Mouse (Mus musculus) CH12.LX (cell line): Measurements from ENCODE around the gene Cuedc1.

ENCODE experiments used
- CTCF ChIP-seq, 2 experiments: IDR thresholded peaks in 1 of 2; conservative IDR thresholded peaks in 1 of 2; 2 replicates each; pipeline ENCODE4 v1.5.1; 2011 to 2012; ENCODE audit warnings: low read depth in 2 of 2, low read length in 2 of 2, improper control_type of control experiment in 1 of 2, inconsistent platforms in 1 of 2, mild to moderate bottlenecking in 1 of 2, moderate library complexity in 1 of 2
- E2F4 ChIP-seq: IDR thresholded peaks from 2 replicates; pipeline ENCODE4 v1.6.1; 2011; ENCODE audit warnings: low read depth, low read length, improper control_type of control experiment; ENCODE audit not compliant: insufficient replicate concordance
- JUND ChIP-seq: conservative IDR thresholded peaks from 2 replicates; pipeline ENCODE4 v1.6.1; 2011; ENCODE audit warnings: low read depth, low read length, improper control_type of control experiment
- POLR2A ChIP-seq: IDR thresholded peaks from 2 replicates; pipeline ENCODE4 v1.6.1; 2011; ENCODE audit warnings: low read depth, mild to moderate bottlenecking, improper control_type of control experiment, low read length

GRCm38 (mm10) chr11:88123021-88123420 is 25.2 kb downstream of the Cuedc1 start:
- TF ChIP-seq JUND, result no peak
- no peak for TF ChIP-seq POLR2A
- no peak for TF ChIP-seq E2F4
- TF ChIP-seq CTCF (conservative IDR thresholded peaks at IDR 0.05 in 1 of 2, IDR thresholded peaks at IDR 0.05 in 1 of 2; ENCODE audit: low read depth in 2 of 2, low read length in 2 of 2), result no peak
